Mouse (Mus musculus) limb, embryonic 11.5 days (tissue): ENCODE data around the gene Phyhipl. TPM values are rescaled to one million over a fixed set of nuclear protein-coding genes. Genes with fewer than 3 reads are reported as not detected.
A peak's percentile ranks its signal among the peaks of the same experiment; 100 is the strongest.

Experiments used
- ATAC-seq: fragments of 200-750 bp; cut with Nextera tagmentation; 2 replicates; pipeline ENCODE4 v1.8.0; 2017; ENCODE audit warnings: low read depth; ENCODE audit not compliant: insufficient number of reproducible peaks, low FRiP score, low TSS enrichment
- DNase-seq: peaks from one replicate; pipeline ENCODE4 v3.0.0-alpha.2; 2015; ENCODE audit warnings: low spot score
- H3K27ac ChIP-seq: fragments of 300-500 bp; sonication (generic); replicated peaks from 2 replicates; pipeline ENCODE4 v1.5.1; 2014; ENCODE audit warnings: low read depth, mild to moderate bottlenecking, low read length
- H3K27me3 ChIP-seq: fragments of 300-500 bp; sonication (generic); 2 replicates; pipeline ENCODE4 v1.6.1; 2014; ENCODE audit warnings: mild to moderate bottlenecking, low read length, mixed read lengths; ENCODE audit not compliant: control insufficient read depth, insufficient read depth
- H3K36me3 ChIP-seq: fragments of 300-500 bp; sonication (generic); 2 replicates; pipeline ENCODE4 v1.6.1; 2014; ENCODE audit warnings: mild to moderate bottlenecking, low read length, moderate library complexity, mixed read lengths; ENCODE audit not compliant: control insufficient read depth, insufficient read depth
- H3K4me1 ChIP-seq: fragments of 300-500 bp; sonication (generic); 2 replicates; pipeline ENCODE4 v1.6.1; 2014; ENCODE audit warnings: low read length, mixed read lengths; ENCODE audit not compliant: control insufficient read depth, insufficient read depth
- H3K4me2 ChIP-seq: fragments of 300-500 bp; sonication (generic); 2 replicates; pipeline ENCODE4 v1.6.1; 2014; ENCODE audit warnings: low read depth, mild to moderate bottlenecking, moderate library complexity; ENCODE audit not compliant: severe bottlenecking
- H3K4me3 ChIP-seq: fragments of 300-500 bp; sonication (generic); 2 replicates; pipeline ENCODE4 v1.5.1; 2014; ENCODE audit warnings: low read depth, low read length
- H3K9ac ChIP-seq: fragments of 300-500 bp; sonication (generic); 2 replicates; pipeline ENCODE4 v1.6.1; 2014; ENCODE audit warnings: mild to moderate bottlenecking, low read length
- H3K9me3 ChIP-seq: fragments of 300-500 bp; sonication (generic); 2 replicates; pipeline ENCODE4 v1.6.1; 2016; ENCODE audit warnings: low read length; ENCODE audit not compliant: control insufficient read depth
- WGBS: fragments of 180-500 bp; shearing (Covaris S2); extraction: QIAGEN DNeasy Blood & Tissue Kit; methylation state at CpG from one replicate; pipeline ENCODE4 v1.1.7; 2014; 5-methylcytosine and 5-hydroxymethylcytosine counted together
- polyA plus RNA-seq: library from polyadenylated mRNA; unstranded; fragments of >200 nt; fragmentation: Nextera tagmentation; extraction: Ambion mirVana; gene quantifications from 2 replicates; pipeline ENCODE4 v1.2.1, GENCODE M21; 2014

Gene Phyhipl
- polyA plus RNA-seq, 1 experiment from 2014 or later = 2.1 TPM

- Histone ChIP-seq H3K4me3 (no peak overlapping the region), H3K4me1 (no peaks in the 10 kb centered on the region), H3K36me3 (no peaks in the 10 kb centered on the region), H3K27ac (no peak overlapping the region), H3K27me3 (no peaks in the 10 kb centered on the region), H3K9me3 (no peaks in the 10 kb centered on the region), H3K9ac (no peak overlapping the region), H3K4me2 (no peak overlapping the region)
- WGBS = 9% methylated on average over 3 of the region's 3 CpGs
- peak; percentile 22 for DNase-seq
- no peak for ATAC-seq
Measured at GRCm38 (mm10) chr10:70686505-70686904, 30.7 kb upstream of the Phyhipl start.

DNA sequence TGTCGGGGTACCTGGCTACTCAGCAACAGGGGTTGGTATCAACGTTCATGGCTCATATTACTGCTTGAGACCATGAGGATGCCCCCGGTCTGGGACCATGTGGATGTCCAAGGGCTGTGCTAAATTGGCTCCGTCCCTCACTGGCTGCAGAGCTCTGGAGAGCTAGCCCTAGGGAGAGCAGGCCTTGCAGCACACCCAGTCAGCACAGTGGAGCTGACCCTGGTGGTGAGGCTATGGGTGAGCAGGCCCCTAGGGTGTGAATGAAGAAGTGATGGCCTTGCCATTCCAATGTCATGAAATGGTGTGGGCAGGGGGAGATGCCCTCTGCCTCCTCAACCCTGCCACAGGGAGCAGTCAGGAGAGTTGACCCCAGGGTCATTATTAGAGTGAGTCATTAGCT, 27.7 kb upstream of the Phyhipl start:
- H3K4me1 ChIP-seq = no peaks in the 10 kb centered on the region

DNA sequence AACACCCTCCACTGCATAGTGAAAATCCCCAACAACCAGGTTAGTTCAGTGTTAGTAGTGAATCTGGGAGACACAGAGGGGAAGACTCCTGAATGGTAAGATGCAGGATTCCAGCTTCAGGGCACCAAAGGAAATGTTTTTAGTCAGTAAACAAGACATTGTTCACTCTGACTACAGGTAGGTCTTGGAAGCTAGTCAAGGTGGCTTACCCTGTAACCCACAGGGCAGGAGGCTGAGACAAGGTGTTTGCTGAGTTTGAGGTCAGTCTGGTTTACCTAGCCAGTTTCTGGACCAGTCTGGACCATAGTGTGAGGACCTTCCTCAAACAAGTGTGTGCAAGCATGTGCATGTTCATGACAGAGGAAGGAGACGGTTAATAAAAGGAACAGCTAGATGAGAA, 22.2 kb upstream of the Phyhipl start:
- Histone ChIP-seq H3K27me3 (no peaks in the 10 kb centered on the region), H3K4me1 (no peaks in the 10 kb centered on the region), H3K4me3 (no peak overlapping the region), H3K4me2 (no peak overlapping the region), H3K9ac (no peak overlapping the region), H3K27ac (no peak overlapping the region), H3K9me3 (no peaks in the 10 kb centered on the region), H3K36me3 (no peaks in the 10 kb centered on the region)
- DNase-seq (no peak), ATAC-seq (no peak)
- WGBS = 82% methylated on average over 1 of the region's 1 CpGs

More for the DNA sequence above, 27.7 kb upstream of the Phyhipl start:
- Histone ChIP-seq H3K27me3 (no peaks in the 10 kb centered on the region), H3K4me3 (no peak overlapping the region), H3K4me2 (no peak overlapping the region), H3K9ac (no peak overlapping the region), H3K9me3 (no peaks in the 10 kb centered on the region), H3K36me3 (no peaks in the 10 kb centered on the region), H3K27ac (no peak overlapping the region)
- no peak for DNase-seq
- ATAC-seq = no peak
- 92% methylated on average over 4 of the region's 4 CpGs for WGBS

- Histone ChIP-seq H3K27ac (no peak overlapping the region), H3K4me3 (no peak overlapping the region), H3K4me1 (no peaks in the 10 kb centered on the region), H3K9ac (no peak overlapping the region), H3K27me3 (no peaks in the 10 kb centered on the region), H3K36me3 (no peaks in the 10 kb centered on the region), H3K4me2 (no peak overlapping the region), H3K9me3 (no peaks in the 10 kb centered on the region)
- ATAC-seq (no peak), DNase-seq (no peak)
- WGBS = 55% methylated on average over 6 of the region's 6 CpGs
Measured at GRCm38 (mm10) chr10:70656272-70656671, 507 bp upstream of the Phyhipl start.

GRCm38 (mm10) chr10:70654655-70655054, 1.1 kb downstream of the Phyhipl start:
- no peaks in the 10 kb centered on the region for H3K27me3 ChIP-seq
- DNase-seq (no peak), ATAC-seq (no peak)
- no peak overlapping the region for H3K4me3 ChIP-seq
- H3K36me3 ChIP-seq = no peaks in the 10 kb centered on the region
- no peaks in the 10 kb centered on the region for H3K4me1 ChIP-seq
- no peak overlapping the region for H3K9ac ChIP-seq
- 79% methylated on average over 4 of the region's 4 CpGs for WGBS
- no peak overlapping the region for H3K27ac ChIP-seq
- H3K9me3 ChIP-seq = no peaks in the 10 kb centered on the region
- H3K4me2 ChIP-seq = no peak overlapping the region

DNA sequence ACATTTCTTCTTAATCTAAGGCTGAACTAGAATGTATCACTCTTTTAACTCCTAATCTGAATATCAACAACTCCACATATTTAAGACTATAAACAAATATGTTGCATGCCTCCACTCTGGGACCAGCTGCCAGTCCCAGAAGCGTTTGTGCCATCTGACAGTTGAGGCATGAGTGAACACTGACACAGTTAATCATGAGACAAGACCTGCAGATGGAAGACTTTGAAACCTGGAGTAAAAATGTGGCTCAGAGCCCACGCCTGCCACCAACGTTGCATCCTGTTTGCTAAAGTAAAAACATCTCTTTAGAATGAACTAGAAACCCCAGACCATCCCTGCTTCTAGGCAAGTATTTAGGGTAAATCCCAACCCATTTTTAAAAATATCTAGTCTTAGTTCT, 1.6 kb downstream of the Phyhipl start:
- ATAC-seq (no peak), DNase-seq (no peak)
- no peak overlapping the region for H3K4me2 ChIP-seq

DNA sequence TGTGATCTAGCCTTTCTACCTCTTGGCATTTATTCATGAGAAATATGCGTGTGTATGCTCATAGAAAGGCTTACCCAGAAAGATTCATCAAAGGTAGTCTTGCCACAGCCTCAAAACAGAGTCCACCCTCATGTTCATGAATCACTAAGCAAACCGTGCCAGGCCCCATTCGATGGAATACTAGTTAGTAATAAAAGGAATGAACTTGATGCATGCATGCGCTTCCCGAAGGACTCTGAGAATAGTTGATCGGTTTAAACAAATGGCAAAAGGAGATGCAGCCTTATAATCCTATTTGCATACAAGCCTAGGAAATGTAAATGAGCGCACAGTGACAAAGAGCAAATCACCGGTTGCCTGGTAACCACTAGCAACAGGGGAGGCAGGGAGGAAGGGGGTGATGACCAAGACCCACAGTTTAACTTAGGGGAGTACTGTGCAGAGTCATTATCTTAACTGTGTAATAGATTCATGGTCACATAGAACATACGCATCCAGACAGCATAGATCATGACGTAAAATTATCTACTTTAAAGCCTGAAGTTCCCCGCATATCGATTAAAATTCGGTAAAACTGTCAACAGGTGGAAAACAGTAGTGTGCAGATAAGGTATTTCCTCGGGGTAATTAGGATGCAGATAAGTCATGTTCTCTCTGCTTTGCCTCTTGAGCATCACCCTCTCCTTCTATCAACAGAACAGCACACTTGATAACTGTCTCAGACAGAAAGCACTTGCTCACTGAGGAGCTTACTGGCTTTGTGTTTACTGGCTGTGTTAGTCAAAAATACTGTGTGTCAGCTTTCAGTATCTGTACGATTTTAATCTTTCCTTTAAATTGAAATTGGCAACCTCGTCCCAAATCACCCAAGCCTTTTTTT, 3.8 kb downstream of the Phyhipl start:
- H3K4me1 ChIP-seq = no peaks in the 10 kb centered on the region
- ATAC-seq = no peak
- no peaks in the 10 kb centered on the region for H3K27me3 ChIP-seq
- H3K4me2 ChIP-seq = no peak overlapping the region
- no peak overlapping the region for H3K27ac ChIP-seq
- no peaks in the 10 kb centered on the region for H3K9me3 ChIP-seq
- H3K36me3 ChIP-seq = no peaks in the 10 kb centered on the region
- no peak overlapping the region for H3K4me3 ChIP-seq
- DNase-seq = no peak
- WGBS = 58% methylated on average over 16 of the region's 16 CpGs
- H3K9ac ChIP-seq = no peak overlapping the region

More for the DNA sequence above, 1.6 kb downstream of the Phyhipl start:
- 74% methylated on average over 3 of the region's 3 CpGs for WGBS
- Histone ChIP-seq H3K36me3 (no peaks in the 10 kb centered on the region), H3K27ac (no peak overlapping the region), H3K4me3 (no peak overlapping the region), H3K9ac (no peak overlapping the region), H3K4me1 (no peaks in the 10 kb centered on the region), H3K9me3 (no peaks in the 10 kb centered on the region), H3K27me3 (no peaks in the 10 kb centered on the region)

DNA sequence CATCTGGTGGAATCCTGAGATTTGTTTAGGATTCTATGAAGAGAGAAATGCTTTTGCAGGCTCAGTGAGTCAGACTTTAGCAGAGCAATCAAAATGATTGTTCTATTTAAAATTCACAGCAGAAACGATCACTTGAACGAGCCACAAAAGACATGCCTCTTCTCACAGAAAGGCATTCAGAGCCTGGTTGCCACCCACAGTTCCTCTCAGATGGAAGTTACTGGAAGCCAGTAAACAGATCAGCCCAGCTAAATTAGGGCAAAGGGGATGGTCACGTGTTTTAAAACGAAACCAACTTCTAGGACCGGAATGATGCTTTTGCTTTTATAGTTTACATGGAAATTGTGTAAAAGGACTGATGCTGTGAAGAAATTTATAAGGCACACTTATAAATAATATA, 6.9 kb downstream of the Phyhipl start:
- WGBS = 83% methylated on average over 5 of the region's 5 CpGs
- Histone ChIP-seq H3K9me3 (no peaks in the 10 kb centered on the region), H3K4me1 (no peaks in the 10 kb centered on the region), H3K4me2 (no peak overlapping the region), H3K9ac (no peak overlapping the region), H3K4me3 (no peak overlapping the region), H3K36me3 (no peaks in the 10 kb centered on the region), H3K27ac (no peak overlapping the region), H3K27me3 (no peaks in the 10 kb centered on the region)
- ATAC-seq = no peak
- no peak for DNase-seq
